Mouse (Mus musculus): Measurements from ENCODE around the gene Olfr1225. TPM values are rescaled to one million over a fixed set of nuclear protein-coding genes. Genes with fewer than 3 reads are reported as not detected.

Gene Olfr1225
- polyA plus RNA-seq (2017; shearing (Covaris generic)), result not detected

GRCm38 (mm10) chr2:89174569-89174968 lies at the start of gene Olfr1225:
Gene Olfr1225 (minus strand): TSS chr2:89174669.

GRCm38 (mm10) chr2:89199948-89200347 lies 25.5 kb upstream of the Olfr1225 start, which contains the start of gene Olfr1226:
Gene Olfr1226 (minus strand): TSS chr2:89200048.

GRCm38 (mm10) chr2:89163991-89164390 lies 10.5 kb downstream of the Olfr1225 start, which contains the start of gene Olfr1224-ps1:
Gene Olfr1224-ps1 (minus strand): TSS chr2:89164091.

GRCm38 (mm10) chr2:89151460-89151859 lies 23.0 kb downstream of the Olfr1225 start, which contains the start of gene Olfr1223:
Gene Olfr1223 (minus strand): TSS chr2:89151560.

GRCm38 (mm10) chr2:89132954-89133353 lies 41.5 kb downstream of the Olfr1225 start, which contains the start of gene Olfr1222:
Gene Olfr1222 (minus strand): TSS chr2:89133054.

Other genes starting within 250 kb of the Olfr1225 start
- not detected for gene Olfr1211, start 236.6 kb downstream of the Olfr1225 start, polyA plus RNA-seq (2017; shearing (Covaris generic))
- not detected for gene Olfr1212, start 220.7 kb downstream of the Olfr1225 start, polyA plus RNA-seq (2017; shearing (Covaris generic))
- not detected for gene Gm13762, start 194.4 kb downstream of the Olfr1225 start, polyA plus RNA-seq (2017; shearing (Covaris generic))
- not detected for gene Olfr1214, start 182.0 kb downstream of the Olfr1225 start, polyA plus RNA-seq (2017; shearing (Covaris generic))
- gene Olfr1215, start 167.7 kb downstream of the Olfr1225 start, polyA plus RNA-seq (2017; shearing (Covaris generic)), result not detected
- not detected for gene Olfr1216, start 156.3 kb downstream of the Olfr1225 start, polyA plus RNA-seq (2017; shearing (Covaris generic))
- gene Olfr1217, start 142.6 kb downstream of the Olfr1225 start, polyA plus RNA-seq (2017; shearing (Covaris generic)), result not detected
- not detected for gene Olfr1218, start 113.5 kb downstream of the Olfr1225 start, polyA plus RNA-seq (2017; shearing (Covaris generic))
- gene Olfr1219, start 91.2 kb downstream of the Olfr1225 start, polyA plus RNA-seq (2017; shearing (Covaris generic)), result not detected
- gene Olfr1220, start 67.8 kb downstream of the Olfr1225 start, polyA plus RNA-seq (2017; shearing (Covaris generic)), result not detected
- gene Olfr1221, start 57.4 kb downstream of the Olfr1225 start, polyA plus RNA-seq (2017; shearing (Covaris generic)), result not detected
- not detected for gene Olfr1222, start 41.6 kb downstream of the Olfr1225 start, polyA plus RNA-seq (2017; shearing (Covaris generic))
- gene Olfr1223, start 23.1 kb downstream of the Olfr1225 start, polyA plus RNA-seq (2017; shearing (Covaris generic)), result not detected
- not detected for gene Olfr1224-ps1, start 10.6 kb downstream of the Olfr1225 start, polyA plus RNA-seq (2017; shearing (Covaris generic))
- gene Olfr1226, start 25.4 kb upstream of the Olfr1225 start, polyA plus RNA-seq (2017; shearing (Covaris generic)), result not detected
- not detected for gene Olfr1228, start 79.4 kb upstream of the Olfr1225 start, polyA plus RNA-seq (2017; shearing (Covaris generic))
- not detected for gene Olfr1229, start 113.3 kb upstream of the Olfr1225 start, polyA plus RNA-seq (2017; shearing (Covaris generic))
- gene Olfr1230, start 122.6 kb upstream of the Olfr1225 start, polyA plus RNA-seq (2017; shearing (Covaris generic)), result not detected
- gene Olfr1231, start 132.4 kb upstream of the Olfr1225 start, polyA plus RNA-seq (2017; shearing (Covaris generic)), result not detected
- gene Olfr1232, start 155.0 kb upstream of the Olfr1225 start, polyA plus RNA-seq (2017; shearing (Covaris generic)), result not detected
- gene Olfr1233, start 167.7 kb upstream of the Olfr1225 start, polyA plus RNA-seq (2017; shearing (Covaris generic)), result not detected
- not detected for gene Olfr1234, start 190.2 kb upstream of the Olfr1225 start, polyA plus RNA-seq (2017; shearing (Covaris generic))
- not detected for gene Olfr1238, start 235.0 kb upstream of the Olfr1225 start, polyA plus RNA-seq (2017; shearing (Covaris generic))
- gene Olfr1239, start 245.7 kb upstream of the Olfr1225 start, polyA plus RNA-seq (2017; shearing (Covaris generic)), result not detected

All from activated CD4-positive, CD25-positive, alpha-beta regulatory T cell, adult 9 weeks (primary cell).